Mouse (Mus musculus): ENCODE measurements around the gene Mpp1. TPM values are rescaled to one million over a fixed set of nuclear protein-coding genes. Genes with fewer than 3 reads are reported as not detected.
"Not testable (repeated sequence)": the region's sequence is repeated elsewhere in the genome, so short reads cannot be mapped to it uniquely, and the experiment has no call there.

The Mpp1 gene
- polyA plus RNA-seq (2014; fragmentation: Nextera tagmentation; extraction: Ambion mirVana) = 45.7 and 53.6 TPM in 2 replicates

GRCm38 (mm10) chrX:75130467-75131160, at the start of gene Mpp1:
Gene Mpp1, minus strand, starts transcription at chrX:75131016.
- WGBS = 13% methylated on average over 35 of the region's 36 CpGs
- Histone ChIP-seq H3K9me3 (ENCODE audit: control insufficient read depth, low read length) (no peaks in the 10 kb centered on the region), H3K27ac (ENCODE audit: low read depth, low read length) (no peak within 1 kb of the TSS; the same call in 1 of the 2 replicates), H3K4me3 (ENCODE audit: low read depth, low read length) (peak within 1 kb of the TSS; percentile 58), H3K4me1 (replicated peaks; ENCODE audit: control insufficient read depth, insufficient read depth, low read length) (no peaks in the 10 kb centered on the region), H3K27me3 (replicated peaks; ENCODE audit: control insufficient read depth, insufficient read depth, low read length) (no peaks in the 10 kb centered on the region), H3K4me2 (peak within 1 kb of the TSS; percentile 63), H3K9ac (ENCODE audit: low read depth, low read length) (peak within 1 kb of the TSS; percentile 73), H3K36me3 (ENCODE audit: control insufficient read depth, insufficient read depth, low read length) (no peaks in the 10 kb centered on the region)
- peak; percentile 95 for ATAC-seq (replicated peaks; ENCODE audit: low FRiP score)
- DNase-seq (ENCODE audit: low spot score) = peak; percentile 67

GRCm38 (mm10) chrX:75163670-75164069, 32.9 kb upstream of the Mpp1 start, which contains the start of gene Smim9:
Gene Smim9, minus strand, starts transcription at chrX:75163770.
- Histone ChIP-seq H3K4me1 (replicated peaks; ENCODE audit: control insufficient read depth, insufficient read depth, low read length) (no peaks in the 10 kb centered on the region), H3K36me3 (ENCODE audit: control insufficient read depth, insufficient read depth, low read length) (no peaks in the 10 kb centered on the region), H3K4me2 (no peak within 1 kb of the TSS), H3K4me3 (ENCODE audit: low read depth, low read length) (no peak within 1 kb of the TSS), H3K9me3 (ENCODE audit: control insufficient read depth, low read length) (no peaks in the 10 kb centered on the region), H3K9ac (ENCODE audit: low read depth, low read length) (no peak within 1 kb of the TSS), H3K27me3 (replicated peaks; ENCODE audit: control insufficient read depth, insufficient read depth, low read length) (no peaks in the 10 kb centered on the region), H3K27ac (ENCODE audit: low read depth, low read length) (no peak within 1 kb of the TSS)
- WGBS = 54% methylated on average over 1 of the region's 1 CpGs
- no peak for ATAC-seq (replicated peaks; ENCODE audit: low FRiP score)
- no peak for DNase-seq (ENCODE audit: low spot score)

- peak; percentile 93 for ATAC-seq (replicated peaks; ENCODE audit: low FRiP score)
- 19% methylated on average over 14 of the region's 49 CpGs for WGBS
- Histone ChIP-seq H3K27ac (ENCODE audit: low read depth, low read length) (no peak overlapping the region), H3K4me3 (ENCODE audit: low read depth, low read length) (peak overlapping the region; percentile 45), H3K36me3 (ENCODE audit: control insufficient read depth, insufficient read depth, low read length) (no peaks in the 10 kb centered on the region), H3K9ac (ENCODE audit: low read depth, low read length) (peak overlapping the region; percentile 51), H3K4me2 (peak overlapping the region; percentile 56), H3K4me1 (replicated peaks; ENCODE audit: control insufficient read depth, insufficient read depth, low read length) (no peaks in the 10 kb centered on the region), H3K9me3 (ENCODE audit: control insufficient read depth, low read length) (no peaks in the 10 kb centered on the region), H3K27me3 (replicated peaks; ENCODE audit: control insufficient read depth, insufficient read depth, low read length) (no peaks in the 10 kb centered on the region)
- peak; percentile 40 for DNase-seq (ENCODE audit: low spot score)
Observed at GRCm38 (mm10) chrX:75155576-75156243, 24.9 kb upstream of the Mpp1 start.

- Histone ChIP-seq H3K9ac (ENCODE audit: low read depth, low read length) (no peak overlapping the region), H3K36me3 (ENCODE audit: control insufficient read depth, insufficient read depth, low read length) (no peaks in the 10 kb centered on the region), H3K27me3 (replicated peaks; ENCODE audit: control insufficient read depth, insufficient read depth, low read length) (no peaks in the 10 kb centered on the region), H3K4me1 (replicated peaks; ENCODE audit: control insufficient read depth, insufficient read depth, low read length) (no peaks in the 10 kb centered on the region), H3K4me2 (no peak overlapping the region), H3K27ac (ENCODE audit: low read depth, low read length) (no peak overlapping the region), H3K9me3 (ENCODE audit: control insufficient read depth, low read length) (no peaks in the 10 kb centered on the region), H3K4me3 (ENCODE audit: low read depth, low read length) (no peak overlapping the region)
- WGBS = 58% methylated on average over 1 of the region's 1 CpGs
- no peak for DNase-seq (ENCODE audit: low spot score)
- no peak for ATAC-seq (replicated peaks; ENCODE audit: low FRiP score)
Observed at GRCm38 (mm10) chrX:75152249-75152648, 21.4 kb upstream of the Mpp1 start.

- Histone ChIP-seq H3K4me1 (replicated peaks; ENCODE audit: control insufficient read depth, insufficient read depth, low read length) (no peaks in the 10 kb centered on the region), H3K4me2 (no peak overlapping the region), H3K4me3 (ENCODE audit: low read depth, low read length) (no peak overlapping the region), H3K9me3 (ENCODE audit: control insufficient read depth, low read length) (no peaks in the 10 kb centered on the region), H3K36me3 (ENCODE audit: control insufficient read depth, insufficient read depth, low read length) (no peaks in the 10 kb centered on the region), H3K27ac (ENCODE audit: low read depth, low read length) (no peak overlapping the region), H3K27me3 (replicated peaks; ENCODE audit: control insufficient read depth, insufficient read depth, low read length) (no peaks in the 10 kb centered on the region), H3K9ac (ENCODE audit: low read depth, low read length) (no peak overlapping the region)
- ATAC-seq (replicated peaks; ENCODE audit: low FRiP score) (no peak), DNase-seq (ENCODE audit: low spot score) (no peak)
- 68% methylated on average over 2 of the region's 2 CpGs for WGBS
Observed at GRCm38 (mm10) chrX:75150304-75150703, 19.5 kb upstream of the Mpp1 start.

GRCm38 (mm10) chrX:75148414-75148813, 17.6 kb upstream of the Mpp1 start:
- 70% methylated on average over 4 of the region's 4 CpGs for WGBS
- no peaks in the 10 kb centered on the region for H3K4me1 ChIP-seq (replicated peaks; ENCODE audit: control insufficient read depth, insufficient read depth, low read length)
- no peak overlapping the region for H3K4me3 ChIP-seq (ENCODE audit: low read depth, low read length)
- no peak overlapping the region for H3K9ac ChIP-seq (ENCODE audit: low read depth, low read length)
- no peaks in the 10 kb centered on the region for H3K27me3 ChIP-seq (replicated peaks; ENCODE audit: control insufficient read depth, insufficient read depth, low read length)
- DNase-seq (ENCODE audit: low spot score) (no peak), ATAC-seq (replicated peaks; ENCODE audit: low FRiP score) (no peak)
- H3K9me3 ChIP-seq (ENCODE audit: control insufficient read depth, low read length) = no peaks in the 10 kb centered on the region
- no peaks in the 10 kb centered on the region for H3K36me3 ChIP-seq (ENCODE audit: control insufficient read depth, insufficient read depth, low read length)
- H3K4me2 ChIP-seq = no peak overlapping the region
- H3K27ac ChIP-seq (ENCODE audit: low read depth, low read length) = no peak overlapping the region

- WGBS = 29% methylated on average over 20 of the region's 42 CpGs
- peak; percentile 33 for DNase-seq (ENCODE audit: low spot score)
- not testable (repeated sequence) for H3K9me3 ChIP-seq (ENCODE audit: control insufficient read depth, low read length); H3K36me3 ChIP-seq (ENCODE audit: control insufficient read depth, insufficient read depth, low read length); H3K27me3 ChIP-seq (replicated peaks; ENCODE audit: control insufficient read depth, insufficient read depth, low read length); H3K27ac ChIP-seq (ENCODE audit: low read depth, low read length); H3K4me1 ChIP-seq (replicated peaks; ENCODE audit: control insufficient read depth, insufficient read depth, low read length); H3K9ac ChIP-seq (ENCODE audit: low read depth, low read length)
- ATAC-seq (replicated peaks; ENCODE audit: low FRiP score) = peak; percentile 66
- peak overlapping the region; percentile 54 for H3K4me2 ChIP-seq
- peak overlapping the region; percentile 32 for H3K4me3 ChIP-seq (ENCODE audit: low read depth, low read length)
Observed at GRCm38 (mm10) chrX:75143124-75143555, 12.3 kb upstream of the Mpp1 start.

- 87% methylated on average over 2 of the region's 2 CpGs for WGBS
Observed at GRCm38 (mm10) chrX:75138182-75138581, 7.4 kb upstream of the Mpp1 start.

More at GRCm38 (mm10) chrX:75138182-75138581, 7.4 kb upstream of the Mpp1 start:
- H3K27me3 ChIP-seq (replicated peaks; ENCODE audit: control insufficient read depth, insufficient read depth, low read length) = no peaks in the 10 kb centered on the region
- H3K4me1 ChIP-seq (replicated peaks; ENCODE audit: control insufficient read depth, insufficient read depth, low read length) = no peaks in the 10 kb centered on the region
- H3K4me3 ChIP-seq (ENCODE audit: low read depth, low read length) = no peak overlapping the region
- no peaks in the 10 kb centered on the region for H3K9me3 ChIP-seq (ENCODE audit: control insufficient read depth, low read length)
- H3K36me3 ChIP-seq (ENCODE audit: control insufficient read depth, insufficient read depth, low read length) = no peaks in the 10 kb centered on the region
- H3K4me2 ChIP-seq = no peak overlapping the region
- H3K27ac ChIP-seq (ENCODE audit: low read depth, low read length) = 0 out of 2 replicates have a peak overlapping the region, but pooled peaks have one; percentile 19
- ATAC-seq (replicated peaks; ENCODE audit: low FRiP score) (0 out of 2 replicates have a peak, but pooled peaks have one; percentile 61), DNase-seq (ENCODE audit: low spot score) (no peak)
- no peak overlapping the region for H3K9ac ChIP-seq (ENCODE audit: low read depth, low read length)
